Mouse (Mus musculus): ENCODE measurements at regions not wholly inside any gene's neighbourhood (a gene's known extent, or its start where the extent isn't known, plus 50 kb on each side); places are given as distances from the start of the nearest gene placed in this dataset.

GRCm38 (mm10) chr11:112609277-112609676, 172.7 kb upstream of the Sox9 start:
- Histone ChIP-seq H3K4me1 (replicated peaks; ENCODE audit: control insufficient read depth, insufficient read depth) (no peaks in the 10 kb centered on the region), H3K4me3 (ENCODE audit: low read depth, low read length) (no peak overlapping the region), H3K27ac (replicated peaks) (no peak overlapping the region), H3K36me3 (ENCODE audit: control insufficient read depth, insufficient read depth, low read length) (no peaks in the 10 kb centered on the region), H3K4me2 (replicated peaks; ENCODE audit: low read depth) (no peak overlapping the region), H3K9ac (ENCODE audit: low read length) (no peak overlapping the region), H3K27me3 (ENCODE audit: control insufficient read depth, insufficient read depth, low read length) (no peaks in the 10 kb centered on the region), H3K9me3 (ENCODE audit: control insufficient read depth, low read length) (no peaks in the 10 kb centered on the region)
- no peak for ATAC-seq (ENCODE audit: low FRiP score, low TSS enrichment)
- 51% methylated on average over 3 of the region's 3 CpGs for WGBS
- DNase-seq (ENCODE audit: low spot score) = no peak
- no peak for TF ChIP-seq EP300 (optimal IDR thresholded peaks at IDR 0.05)

GRCm38 (mm10) chr11:112611073-112611472, 171.0 kb upstream of the Sox9 start:
- no peak for ATAC-seq (ENCODE audit: low FRiP score, low TSS enrichment)
- Histone ChIP-seq H3K4me2 (replicated peaks; ENCODE audit: low read depth) (no peak overlapping the region), H3K27me3 (ENCODE audit: control insufficient read depth, insufficient read depth, low read length) (no peaks in the 10 kb centered on the region)

DNA sequence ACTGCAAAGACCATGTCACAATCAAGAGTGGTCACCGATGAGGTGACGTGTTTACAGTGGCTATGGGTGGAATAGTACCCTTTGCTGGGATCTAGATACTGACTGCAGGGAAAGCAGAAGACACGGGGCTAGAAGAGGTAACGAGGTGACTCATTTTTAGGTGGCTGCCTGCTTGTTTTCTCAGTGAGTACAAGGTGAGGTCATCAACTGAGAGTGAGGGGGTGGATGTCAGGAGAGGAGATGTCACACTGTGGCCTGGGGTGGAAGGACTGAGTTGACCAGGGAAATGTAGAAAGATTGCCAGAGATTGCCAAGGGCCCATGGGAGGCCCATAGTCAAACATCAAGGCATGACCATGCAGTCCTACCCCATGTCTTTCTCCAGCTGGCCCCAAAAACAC, 166.4 kb upstream of the Sox9 start:
- 76% methylated on average over 4 of the region's 4 CpGs for WGBS

More at GRCm38 (mm10) chr11:112611073-112611472, 171.0 kb upstream of the Sox9 start:
- WGBS = 62% methylated on average over 11 of the region's 11 CpGs
- Histone ChIP-seq H3K36me3 (ENCODE audit: control insufficient read depth, insufficient read depth, low read length) (no peaks in the 10 kb centered on the region), H3K9me3 (ENCODE audit: control insufficient read depth, low read length) (no peaks in the 10 kb centered on the region), H3K4me1 (replicated peaks; ENCODE audit: control insufficient read depth, insufficient read depth) (no peaks in the 10 kb centered on the region), H3K9ac (ENCODE audit: low read length) (no peak overlapping the region), H3K4me3 (ENCODE audit: low read depth, low read length) (no peak overlapping the region), H3K27ac (replicated peaks) (no peak overlapping the region)
- TF ChIP-seq EP300 (optimal IDR thresholded peaks at IDR 0.05) (no peak), CTCF (IDR thresholded peaks at IDR 0.05; ENCODE audit: low read depth) (no peak)
- DNase-seq (ENCODE audit: low spot score) = no peak

GRCm38 (mm10) chr11:112616942-112617341, 165.1 kb upstream of the Sox9 start:
- H3K27me3 ChIP-seq (ENCODE audit: control insufficient read depth, insufficient read depth, low read length) = no peaks in the 10 kb centered on the region
- no peaks in the 10 kb centered on the region for H3K4me1 ChIP-seq (replicated peaks; ENCODE audit: control insufficient read depth, insufficient read depth)
- no peak overlapping the region for H3K27ac ChIP-seq (replicated peaks)
- DNase-seq (ENCODE audit: low spot score) (no peak), ATAC-seq (ENCODE audit: low FRiP score, low TSS enrichment) (no peak)
- H3K9ac ChIP-seq (ENCODE audit: low read length) = no peak overlapping the region
- H3K4me2 ChIP-seq (replicated peaks; ENCODE audit: low read depth) = no peak overlapping the region
- H3K9me3 ChIP-seq (ENCODE audit: control insufficient read depth, low read length) = no peaks in the 10 kb centered on the region
- no peak overlapping the region for H3K4me3 ChIP-seq (ENCODE audit: low read depth, low read length)
- H3K36me3 ChIP-seq (ENCODE audit: control insufficient read depth, insufficient read depth, low read length) = no peaks in the 10 kb centered on the region
- TF ChIP-seq EP300 (optimal IDR thresholded peaks at IDR 0.05) (no peak), CTCF (IDR thresholded peaks at IDR 0.05; ENCODE audit: low read depth) (no peak)
- 75% methylated on average over 2 of the region's 2 CpGs for WGBS

More for the DNA sequence above, 166.4 kb upstream of the Sox9 start:
- no peak for ATAC-seq (ENCODE audit: low FRiP score, low TSS enrichment)
- DNase-seq (ENCODE audit: low spot score) = no peak
- TF ChIP-seq CTCF (IDR thresholded peaks at IDR 0.05; ENCODE audit: low read depth) (no peak), EP300 (optimal IDR thresholded peaks at IDR 0.05) (no peak)
- no peak overlapping the region for H3K4me2 ChIP-seq (replicated peaks; ENCODE audit: low read depth)
- no peaks in the 10 kb centered on the region for H3K27me3 ChIP-seq (ENCODE audit: control insufficient read depth, insufficient read depth, low read length)
- no peak overlapping the region for H3K27ac ChIP-seq (replicated peaks)
- no peaks in the 10 kb centered on the region for H3K4me1 ChIP-seq (replicated peaks; ENCODE audit: control insufficient read depth, insufficient read depth)
- H3K4me3 ChIP-seq (ENCODE audit: low read depth, low read length) = no peak overlapping the region
- H3K9me3 ChIP-seq (ENCODE audit: control insufficient read depth, low read length) = no peaks in the 10 kb centered on the region
- no peaks in the 10 kb centered on the region for H3K36me3 ChIP-seq (ENCODE audit: control insufficient read depth, insufficient read depth, low read length)
- no peak overlapping the region for H3K9ac ChIP-seq (ENCODE audit: low read length)

DNA sequence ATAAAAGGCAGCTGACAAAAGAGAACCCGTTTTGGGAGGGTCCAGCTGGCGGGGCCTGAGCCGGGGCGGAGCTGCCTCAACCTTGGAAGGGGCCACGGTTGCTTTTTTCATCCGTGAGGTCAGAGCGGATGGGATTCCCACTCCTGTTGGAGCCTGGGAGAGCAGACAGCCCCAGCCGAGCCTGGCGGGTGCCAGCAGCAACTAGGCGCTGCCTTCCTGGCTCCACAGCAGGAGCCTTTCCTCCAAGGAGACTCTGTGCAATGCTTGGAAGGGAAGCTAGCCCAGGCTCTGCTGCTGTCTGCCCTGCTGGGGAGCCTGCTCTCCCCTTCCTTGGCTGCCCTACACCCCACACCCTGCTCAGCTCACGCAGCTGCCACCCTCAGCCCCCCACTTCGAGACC, 161.1 kb upstream of the Sox9 start:
- peak overlapping the region; percentile 41 for H3K9ac ChIP-seq (ENCODE audit: low read length)
- peak overlapping the region; percentile 22 for H3K4me3 ChIP-seq (ENCODE audit: low read depth, low read length)
- H3K4me1 ChIP-seq (replicated peaks; ENCODE audit: control insufficient read depth, insufficient read depth) = no peaks in the 10 kb centered on the region
- ATAC-seq (ENCODE audit: low FRiP score, low TSS enrichment) (peak; percentile 26; the same call in 1 of the 2 replicates), DNase-seq (ENCODE audit: low spot score) (peak; percentile 20)
- H3K4me2 ChIP-seq (replicated peaks; ENCODE audit: low read depth) = peak overlapping the region; percentile 46
- no peaks in the 10 kb centered on the region for H3K36me3 ChIP-seq (ENCODE audit: control insufficient read depth, insufficient read depth, low read length)
- TF ChIP-seq CTCF (IDR thresholded peaks at IDR 0.05; ENCODE audit: low read depth) (no peak), EP300 (optimal IDR thresholded peaks at IDR 0.05) (no peak)
- 12% methylated on average over 11 of the region's 12 CpGs for WGBS
- H3K27me3 ChIP-seq (ENCODE audit: control insufficient read depth, insufficient read depth, low read length) = no peaks in the 10 kb centered on the region
- peak overlapping the region; percentile 18; the same call in 1 of the 2 replicates for H3K27ac ChIP-seq (replicated peaks)
- no peaks in the 10 kb centered on the region for H3K9me3 ChIP-seq (ENCODE audit: control insufficient read depth, low read length)

DNA sequence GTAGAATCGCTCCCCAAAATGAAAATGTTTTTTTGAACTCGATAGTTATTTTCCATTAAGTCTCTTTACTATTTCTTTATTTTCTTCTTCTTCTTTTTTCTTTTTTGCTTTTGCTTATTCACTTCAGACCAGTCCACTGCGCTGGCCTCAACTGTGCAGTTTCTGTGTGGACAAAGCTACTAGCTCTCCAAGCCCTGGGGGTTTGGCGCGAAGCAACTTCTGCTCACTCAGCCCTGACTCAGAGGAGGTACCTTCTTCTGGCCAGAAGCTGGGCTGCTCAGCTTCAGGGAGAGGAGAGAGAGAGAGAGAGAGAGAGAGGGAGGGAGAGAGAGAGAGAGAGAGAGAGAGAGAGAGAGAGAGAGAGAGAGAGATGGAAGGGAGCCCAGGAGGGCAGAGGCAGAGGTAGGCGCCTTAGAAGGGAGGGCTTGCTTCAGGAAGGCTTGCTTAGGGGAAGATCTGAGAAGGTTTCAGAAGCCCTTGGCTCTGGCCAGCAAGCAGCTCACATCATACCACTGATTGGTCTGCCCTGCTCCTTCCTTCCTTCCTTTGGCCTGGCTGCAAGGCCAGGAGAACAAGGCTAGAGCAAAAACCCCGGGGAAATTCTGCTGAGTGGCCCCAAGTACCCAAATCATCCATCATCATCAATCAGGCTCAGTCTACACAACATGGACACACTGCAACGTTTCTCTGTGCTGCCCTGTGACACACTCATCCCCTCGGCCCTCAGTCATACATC, 160.5 kb upstream of the Sox9 start:
- WGBS = 41% methylated on average over 9 of the region's 9 CpGs
- H3K27me3 ChIP-seq (ENCODE audit: control insufficient read depth, insufficient read depth, low read length) = no peaks in the 10 kb centered on the region
- peak overlapping the region; percentile 18; the same call in 1 of the 2 replicates for H3K27ac ChIP-seq (replicated peaks)
- no peak for ATAC-seq (ENCODE audit: low FRiP score, low TSS enrichment)
- no peaks in the 10 kb centered on the region for H3K4me1 ChIP-seq (replicated peaks; ENCODE audit: control insufficient read depth, insufficient read depth)
- DNase-seq (ENCODE audit: low spot score) = no peak
- TF ChIP-seq CTCF (IDR thresholded peaks at IDR 0.05; ENCODE audit: low read depth) = no peak
- no peak for TF ChIP-seq EP300 (optimal IDR thresholded peaks at IDR 0.05)
- peak overlapping the region; percentile 22 for H3K4me3 ChIP-seq (ENCODE audit: low read depth, low read length)
- peak overlapping the region; percentile 46 for H3K4me2 ChIP-seq (replicated peaks; ENCODE audit: low read depth)
- H3K9ac ChIP-seq (ENCODE audit: low read length) = no peak overlapping the region
- no peaks in the 10 kb centered on the region for H3K9me3 ChIP-seq (ENCODE audit: control insufficient read depth, low read length)
- no peaks in the 10 kb centered on the region for H3K36me3 ChIP-seq (ENCODE audit: control insufficient read depth, insufficient read depth, low read length)
